Mouse (Mus musculus) kidney, embryonic 16.5 days (tissue): ENCODE measurements around the gene Cdk19. TPM values are rescaled to one million over a fixed set of nuclear protein-coding genes. Genes with fewer than 3 reads are reported as not detected.

ENCODE experiments used
- ATAC-seq: fragments of 200-750 bp; cut with Nextera tagmentation; 2 replicates; pipeline ENCODE4 v1.8.0; 2017; ENCODE audit warnings: moderate TSS enrichment; ENCODE audit not compliant: low FRiP score, low TSS enrichment
- H3K27ac ChIP-seq: fragments of 300-500 bp; sonication (generic); 2 replicates; pipeline ENCODE4 v1.5.1; 2014; ENCODE audit warnings: low read length
- H3K27me3 ChIP-seq: fragments of 300-500 bp; sonication (generic); 2 replicates; pipeline ENCODE4 v1.6.1; 2014; ENCODE audit warnings: low read length, control low read depth, mixed read lengths; ENCODE audit not compliant: insufficient read depth
- H3K36me3 ChIP-seq: fragments of 300-500 bp; sonication (generic); 2 replicates; pipeline ENCODE4 v1.6.1; 2014; ENCODE audit warnings: low read length, control low read depth, mixed read lengths; ENCODE audit not compliant: insufficient read depth
- H3K4me1 ChIP-seq: fragments of 300-500 bp; sonication (generic); 2 replicates; pipeline ENCODE4 v1.6.1; 2014; ENCODE audit warnings: low read length, control low read depth, mixed read lengths; ENCODE audit not compliant: insufficient read depth
- H3K4me2 ChIP-seq: fragments of 300-500 bp; sonication (generic); replicated peaks from 2 replicates; pipeline ENCODE4 v1.6.1; 2014; ENCODE audit warnings: low read depth, low read length
- H3K4me3 ChIP-seq: fragments of 300-500 bp; sonication (generic); 2 replicates; pipeline ENCODE4 v1.5.1; 2014; ENCODE audit warnings: mild to moderate bottlenecking, low read length
- H3K9ac ChIP-seq: fragments of 300-500 bp; sonication (generic); replicated peaks from 2 replicates; pipeline ENCODE4 v1.6.1; 2014; ENCODE audit warnings: low read length
- H3K9me3 ChIP-seq: fragments of 300-500 bp; sonication (generic); 2 replicates; pipeline ENCODE4 v1.6.1; 2016; ENCODE audit warnings: low read length, control low read depth
- WGBS: fragments of 180-500 bp; shearing (Covaris S2); extraction: QIAGEN DNeasy Blood & Tissue Kit; methylation state at CpG from one replicate; pipeline ENCODE4 v1.1.7; 2014; 5-methylcytosine and 5-hydroxymethylcytosine counted together
- polyA plus RNA-seq: library from polyadenylated mRNA; unstranded; fragments of >200 nt; fragmentation: Nextera tagmentation; extraction: Ambion mirVana; gene quantifications from 2 replicates; pipeline ENCODE4 v1.2.1, GENCODE M21; 2015

Gene Cdk19
- polyA plus RNA-seq, 1 experiment from 2014 or later: 9.5 TPM

GRCm38 (mm10) chr10:40348566-40349536 lies 9.5 kb downstream of the Cdk19 start:
- Histone ChIP-seq H3K4me2 (peak overlapping the region; percentile 69), H3K27ac (peak overlapping the region; percentile 97), H3K4me1 (peaks cover 12% of the 10 kb centered on the region; the same call in 1 of the 2 replicates), H3K36me3 (no peaks in the 10 kb centered on the region), H3K9me3 (no peaks in the 10 kb centered on the region), H3K9ac (peak overlapping the region; percentile 91), H3K4me3 (peak overlapping the region; percentile 87), H3K27me3 (no peaks in the 10 kb centered on the region)
- ATAC-seq: peak; percentile 99
- WGBS: 0% methylated on average over 65 of the region's 76 CpGs

- Histone ChIP-seq H3K4me1 (peaks cover 12% of the 10 kb centered on the region; the same call in 1 of the 2 replicates), H3K4me3 (peak overlapping the region; percentile 87), H3K9ac (peak overlapping the region; percentile 91), H3K27ac (peak overlapping the region; percentile 96), H3K36me3 (no peaks in the 10 kb centered on the region), H3K9me3 (no peaks in the 10 kb centered on the region), H3K27me3 (no peaks in the 10 kb centered on the region), H3K4me2 (peak overlapping the region; percentile 68)
- ATAC-seq: peak; percentile 50
- WGBS: under 1% methylated on average over 57 of the region's 62 CpGs
Measured at GRCm38 (mm10) chr10:40349631-40350177, 10.3 kb downstream of the Cdk19 start.

GRCm38 (mm10) chr10:40350245-40350932 lies 11.0 kb downstream of the Cdk19 start:
- no peak for ATAC-seq
- no peaks in the 10 kb centered on the region for H3K27me3 ChIP-seq
- H3K4me2 ChIP-seq: peak overlapping the region; percentile 68
- no peaks in the 10 kb centered on the region for H3K36me3 ChIP-seq
- 53% methylated on average over 12 of the region's 12 CpGs for WGBS
- H3K9ac ChIP-seq: peak overlapping the region; percentile 91
- H3K27ac ChIP-seq: peak overlapping the region; percentile 96
- peaks cover 12% of the 10 kb centered on the region; the same call in 1 of the 2 replicates for H3K4me1 ChIP-seq
- peak overlapping the region; percentile 87 for H3K4me3 ChIP-seq
- no peaks in the 10 kb centered on the region for H3K9me3 ChIP-seq

- Histone ChIP-seq H3K27ac (no peak overlapping the region), H3K27me3 (no peaks in the 10 kb centered on the region), H3K4me1 (peaks cover 12% of the 10 kb centered on the region; the same call in 1 of the 2 replicates), H3K4me2 (peak overlapping the region; percentile 68), H3K9ac (no peak overlapping the region; the same call in 1 of the 2 replicates), H3K36me3 (no peaks in the 10 kb centered on the region), H3K9me3 (no peaks in the 10 kb centered on the region), H3K4me3 (no peak overlapping the region; the same call in 1 of the 2 replicates)
- no peak for ATAC-seq
- WGBS: 70% methylated on average over 4 of the region's 4 CpGs
Measured at GRCm38 (mm10) chr10:40351156-40351555, 11.8 kb downstream of the Cdk19 start.

- no peak for ATAC-seq
- H3K9me3 ChIP-seq: no peaks in the 10 kb centered on the region
- H3K27ac ChIP-seq: no peak overlapping the region
- no peak overlapping the region for H3K9ac ChIP-seq
- H3K36me3 ChIP-seq: no peaks in the 10 kb centered on the region
- 87% methylated on average over 9 of the region's 9 CpGs for WGBS
- H3K4me1 ChIP-seq: peaks cover 12% of the 10 kb centered on the region; the same call in 1 of the 2 replicates
- no peaks in the 10 kb centered on the region for H3K27me3 ChIP-seq
- no peak overlapping the region for H3K4me2 ChIP-seq
- no peak overlapping the region for H3K4me3 ChIP-seq
Measured at GRCm38 (mm10) chr10:40354081-40354480, 14.7 kb downstream of the Cdk19 start.

GRCm38 (mm10) chr10:40354556-40354955 lies 15.2 kb downstream of the Cdk19 start:
- Histone ChIP-seq H3K27ac (no peak overlapping the region), H3K4me2 (no peak overlapping the region), H3K27me3 (no peaks in the 10 kb centered on the region), H3K9me3 (no peaks in the 10 kb centered on the region), H3K4me1 (peaks cover 12% of the 10 kb centered on the region; the same call in 1 of the 2 replicates), H3K4me3 (no peak overlapping the region), H3K36me3 (no peaks in the 10 kb centered on the region), H3K9ac (no peak overlapping the region)
- no peak for ATAC-seq
- WGBS: 80% methylated on average over 1 of the region's 1 CpGs

- 49% methylated on average over 2 of the region's 2 CpGs for WGBS
Measured at GRCm38 (mm10) chr10:40358166-40358565, 18.8 kb downstream of the Cdk19 start.

GRCm38 (mm10) chr10:40359131-40359530 lies 19.8 kb downstream of the Cdk19 start:
- no peaks in the 10 kb centered on the region for H3K36me3 ChIP-seq
- H3K9me3 ChIP-seq: no peaks in the 10 kb centered on the region
- no peak overlapping the region for H3K27ac ChIP-seq
- peaks cover 5% of the 10 kb centered on the region; the same call in 1 of the 2 replicates for H3K4me1 ChIP-seq
- no peak overlapping the region for H3K4me3 ChIP-seq
- no peaks in the 10 kb centered on the region for H3K27me3 ChIP-seq
- ATAC-seq: no peak
- H3K9ac ChIP-seq: no peak overlapping the region
- WGBS: 78% methylated on average over 2 of the region's 2 CpGs
- H3K4me2 ChIP-seq: no peak overlapping the region

More at GRCm38 (mm10) chr10:40358166-40358565, 18.8 kb downstream of the Cdk19 start:
- no peak overlapping the region for H3K27ac ChIP-seq
- no peak overlapping the region for H3K4me3 ChIP-seq
- no peaks in the 10 kb centered on the region for H3K9me3 ChIP-seq
- no peak for ATAC-seq
- peaks cover 5% of the 10 kb centered on the region; the same call in 1 of the 2 replicates for H3K4me1 ChIP-seq
- no peak overlapping the region for H3K9ac ChIP-seq
- H3K4me2 ChIP-seq: no peak overlapping the region
- no peaks in the 10 kb centered on the region for H3K36me3 ChIP-seq
- no peaks in the 10 kb centered on the region for H3K27me3 ChIP-seq

GRCm38 (mm10) chr10:40363004-40363403 lies 23.6 kb downstream of the Cdk19 start:
- Histone ChIP-seq H3K9ac (no peak overlapping the region), H3K27me3 (no peaks in the 10 kb centered on the region), H3K4me1 (peaks cover 5% of the 10 kb centered on the region; the same call in 1 of the 2 replicates), H3K4me2 (no peak overlapping the region), H3K27ac (no peak overlapping the region), H3K9me3 (no peaks in the 10 kb centered on the region), H3K36me3 (no peaks in the 10 kb centered on the region), H3K4me3 (no peak overlapping the region)
- ATAC-seq: no peak
- 20% methylated on average over 4 of the region's 4 CpGs for WGBS
